Mouse (Mus musculus) cerebellum, adult 2 months (tissue): ENCODE results near the gene Dock2. TPM values are rescaled to one million over a fixed set of nuclear protein-coding genes. Genes with fewer than 3 reads are reported as not detected.

ENCODE experiments used
- DNase-seq, 2 experiments: peaks; one replicate each; pipeline ENCODE4 v3.0.0; 2021
- H3K27ac ChIP-seq: fragments of 200-500 bp; 2 replicates; pipeline ENCODE4 v1.5.1; 2012; ENCODE audit warnings: low read length, control low read depth, inconsistent platforms; ENCODE audit not compliant: insufficient read depth
- H3K27me3 ChIP-seq: fragments of 200-500 bp; 2 replicates; pipeline ENCODE4 v1.6.1; 2012; ENCODE audit warnings: inconsistent platforms, mild to moderate bottlenecking, low read length, moderate library complexity; ENCODE audit not compliant: control insufficient read depth, insufficient read depth
- H3K4me1 ChIP-seq: fragments of 200-500 bp; 2 replicates; pipeline ENCODE4 v1.6.1; 2011; ENCODE audit warnings: low read length; ENCODE audit not compliant: control insufficient read depth, insufficient read depth
- H3K4me3 ChIP-seq: fragments of 200-500 bp; replicated peaks from 2 replicates; pipeline ENCODE3; 2011; ENCODE audit warnings: mild to moderate bottlenecking, low read depth, low read length, control low read depth; ENCODE audit not compliant: insufficient read depth
- CTCF ChIP-seq: fragments of 200-500 bp; IDR thresholded peaks from 2 replicates; pipeline ENCODE4 v1.5.1; 2011; ENCODE audit warnings: low read depth, mild to moderate bottlenecking, control low read depth, low read length, moderate library complexity, borderline replicate concordance; ENCODE audit not compliant: insufficient read depth
- POLR2A ChIP-seq: fragments of 200-500 bp; IDR thresholded peaks from 2 replicates; pipeline ENCODE4 v1.6.1; 2011; ENCODE audit warnings: low read length, control low read depth, borderline replicate concordance; ENCODE audit not compliant: insufficient read depth
- WGBS: fragments of 180-500 bp; shearing (Covaris S2); methylation state at CpG from one replicate; pipeline ENCODE4 v1.1.7; 2018; 5-methylcytosine and 5-hydroxymethylcytosine counted together
- polyA plus RNA-seq: library from polyadenylated mRNA; depleted of rRNA; stranded (reverse); fragments of >200 nt; gene quantifications from 2 replicates; pipeline ENCODE4 v1.2.3, GENCODE M21; 2012

Dock2 gene
- polyA plus RNA-seq, 1 experiment = 0.69 TPM

GRCm38 (mm10) chr11:34332344-34333031 lies 451.2 kb downstream of the Dock2 start:
- no peak for DNase-seq
- no peaks in the 10 kb centered on the region for H3K27me3 ChIP-seq
- H3K27ac ChIP-seq = no peak overlapping the region
- TF ChIP-seq CTCF = no peak
- no peak for TF ChIP-seq POLR2A
- WGBS = 87% methylated on average over 7 of the region's 7 CpGs
- H3K4me3 ChIP-seq = no peak overlapping the region
- no peaks in the 10 kb centered on the region for H3K4me1 ChIP-seq

- no peak overlapping the region for H3K4me3 ChIP-seq
- no peak for DNase-seq
- WGBS = 74% methylated on average over 8 of the region's 8 CpGs
- H3K27me3 ChIP-seq = no peaks in the 10 kb centered on the region
- TF ChIP-seq CTCF = no peak
- TF ChIP-seq POLR2A = no peak
- no peaks in the 10 kb centered on the region for H3K4me1 ChIP-seq
- no peak overlapping the region for H3K27ac ChIP-seq
Measured at GRCm38 (mm10) chr11:34323664-34324063, 460.0 kb downstream of the Dock2 start.

- DNase-seq = no peak
Measured at GRCm38 (mm10) chr11:34319282-34319681, 464.4 kb downstream of the Dock2 start.

GRCm38 (mm10) chr11:34317001-34317400 lies 466.7 kb downstream of the Dock2 start:
- no peak for DNase-seq
- Histone ChIP-seq H3K4me3 (no peak overlapping the region), H3K27ac (no peak overlapping the region), H3K4me1 (no peaks in the 10 kb centered on the region), H3K27me3 (no peaks in the 10 kb centered on the region; the same call in 1 of the 2 replicates)
- 67% methylated on average over 8 of the region's 8 CpGs for WGBS
- TF ChIP-seq POLR2A (no peak), CTCF (no peak)

More at GRCm38 (mm10) chr11:34319282-34319681, 464.4 kb downstream of the Dock2 start:
- 93% methylated on average over 1 of the region's 1 CpGs for WGBS
- Histone ChIP-seq H3K4me3 (no peak overlapping the region), H3K27ac (no peak overlapping the region), H3K27me3 (no peaks in the 10 kb centered on the region), H3K4me1 (no peaks in the 10 kb centered on the region)
- no peak for TF ChIP-seq CTCF
- TF ChIP-seq POLR2A = no peak

GRCm38 (mm10) chr11:34316176-34316575 lies 467.5 kb downstream of the Dock2 start:
- DNase-seq = no peak
- H3K27ac ChIP-seq = no peak overlapping the region
- WGBS = 29% methylated on average over 10 of the region's 10 CpGs
- TF ChIP-seq CTCF = no peak
- no peak for TF ChIP-seq POLR2A
- no peaks in the 10 kb centered on the region for H3K4me1 ChIP-seq
- no peaks in the 10 kb centered on the region; the same call in 1 of the 2 replicates for H3K27me3 ChIP-seq
- no peak overlapping the region for H3K4me3 ChIP-seq

- TF ChIP-seq CTCF (no peak), POLR2A (no peak)
- WGBS = 25% methylated on average over 5 of the region's 5 CpGs
- Histone ChIP-seq H3K4me1 (no peaks in the 10 kb centered on the region), H3K4me3 (no peak overlapping the region), H3K27me3 (no peaks in the 10 kb centered on the region; the same call in 1 of the 2 replicates), H3K27ac (no peak overlapping the region)
- DNase-seq = no peak
Measured at GRCm38 (mm10) chr11:34315383-34315782, 468.3 kb downstream of the Dock2 start.

- H3K4me3 ChIP-seq = peak within 1 kb of the TSS; percentile 52
- no peak within 1 kb of the TSS for H3K27ac ChIP-seq
- no peaks in the 10 kb centered on the region for H3K4me1 ChIP-seq
- 9% methylated on average over 13 of the region's 13 CpGs for WGBS
- TF ChIP-seq POLR2A = no peak
- peak; percentile 13; the same call in 1 of the 2 replicates for TF ChIP-seq CTCF
- DNase-seq = peak in 1 of 2 experiments; percentile 38
- H3K27me3 ChIP-seq = no peaks in the 10 kb centered on the region; the same call in 1 of the 2 replicates
Measured at GRCm38 (mm10) chr11:34314534-34315379, 468.9 kb downstream of the Dock2 start, which contains the start of gene Fam196b. Gene Fam196b (plus strand): TSS chr11:34314822.
